Mouse (Mus musculus) adrenal gland, postnatal 14 days (tissue): ENCODE data around the gene Kcnk7. TPM values are rescaled to one million over a fixed set of nuclear protein-coding genes. Genes with fewer than 3 reads are reported as not detected.

Experiments used
- DNase-seq: peaks from one replicate; pipeline ENCODE4 v3.0.0; 2021; ENCODE audit warnings: mixed read lengths
- total RNA-seq: library from RNA; stranded (reverse); gene quantifications from 2 replicates; pipeline ENCODE4 v1.2.3, GENCODE M21; 2021

Kcnk7 gene
- total RNA-seq, 1 experiment from 2014 or later: not detected

DNA sequence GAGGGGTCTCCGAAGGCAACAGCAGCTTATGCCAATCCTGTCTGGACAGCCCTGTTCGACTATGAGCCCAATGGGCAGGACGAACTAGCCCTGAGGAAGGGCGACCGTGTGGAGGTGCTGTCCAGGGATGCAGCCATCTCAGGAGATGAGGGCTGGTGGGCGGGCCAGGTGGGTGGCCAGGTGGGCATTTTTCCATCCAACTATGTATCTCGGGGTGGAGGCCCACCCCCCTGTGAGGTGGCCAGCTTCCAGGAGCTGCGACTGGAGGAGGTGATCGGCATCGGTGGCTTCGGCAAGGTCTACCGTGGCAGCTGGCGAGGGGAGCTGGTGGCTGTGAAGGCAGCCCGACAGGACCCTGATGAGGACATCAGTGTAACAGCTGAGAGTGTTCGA, 13.8 kb upstream of the Kcnk7 start:
- DNase-seq: no peak

DNA sequence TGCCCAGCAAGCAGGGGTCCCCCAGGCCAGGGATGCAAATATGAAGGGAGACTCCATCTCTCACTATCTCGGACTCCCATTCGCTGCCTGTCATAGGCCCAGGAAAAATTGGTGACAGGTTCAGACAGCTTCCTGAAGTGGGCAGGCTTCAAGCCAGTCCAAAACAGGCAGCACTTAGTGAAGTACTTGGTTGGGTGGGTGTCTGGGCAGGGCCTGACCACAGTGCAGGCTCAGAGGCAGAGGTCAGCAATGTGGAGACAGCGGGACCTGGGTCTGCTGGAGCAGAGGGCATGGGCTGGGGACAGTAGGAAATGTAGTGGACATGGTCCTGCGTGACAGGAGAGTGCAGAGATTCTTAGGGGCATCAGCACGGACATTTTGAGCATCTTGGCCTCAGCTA, 12.6 kb upstream of the Kcnk7 start:
- no peak for DNase-seq

DNA sequence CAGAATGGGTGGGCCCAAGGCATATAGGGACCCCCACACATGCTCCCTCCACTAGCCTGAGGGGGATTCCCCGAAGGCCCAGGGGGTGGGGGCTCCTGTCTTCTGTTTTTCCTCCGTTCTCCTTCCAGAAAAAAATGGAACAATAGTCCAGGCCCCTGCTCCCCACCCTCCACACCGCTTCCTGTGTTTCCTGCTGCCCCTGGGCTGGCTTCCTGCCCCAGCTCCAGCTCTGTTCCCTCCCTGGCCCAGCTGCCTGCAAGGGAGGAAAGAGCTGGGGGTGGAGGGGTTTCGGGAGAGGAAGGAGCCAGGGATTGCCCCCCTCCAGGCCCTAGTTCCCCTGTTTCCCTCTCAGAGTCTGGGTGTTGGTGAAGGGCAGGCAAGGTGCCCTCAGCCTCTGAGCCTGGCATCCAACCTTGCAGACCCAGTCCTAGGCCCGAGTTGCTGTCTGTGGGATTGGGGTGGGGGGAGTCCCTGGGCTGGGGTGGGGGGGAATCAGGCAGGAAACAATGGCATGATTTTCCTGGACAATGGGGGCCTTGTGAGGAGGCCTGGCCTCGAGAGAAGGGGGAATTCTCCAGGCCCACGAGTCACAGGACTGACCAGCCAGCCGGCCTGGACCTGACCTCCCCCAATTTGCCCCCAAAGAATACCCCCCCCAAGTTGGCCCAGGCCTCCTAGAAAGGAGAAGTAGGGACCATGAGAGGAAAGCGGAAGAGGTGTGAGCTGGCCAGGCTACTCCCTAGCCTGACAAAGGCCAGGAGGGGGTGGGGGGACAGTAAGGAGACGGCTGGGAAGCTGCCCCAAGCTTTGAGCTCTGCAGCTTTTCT, 11.9 kb upstream of the Kcnk7 start:
- DNase-seq: peak; percentile 73

DNA sequence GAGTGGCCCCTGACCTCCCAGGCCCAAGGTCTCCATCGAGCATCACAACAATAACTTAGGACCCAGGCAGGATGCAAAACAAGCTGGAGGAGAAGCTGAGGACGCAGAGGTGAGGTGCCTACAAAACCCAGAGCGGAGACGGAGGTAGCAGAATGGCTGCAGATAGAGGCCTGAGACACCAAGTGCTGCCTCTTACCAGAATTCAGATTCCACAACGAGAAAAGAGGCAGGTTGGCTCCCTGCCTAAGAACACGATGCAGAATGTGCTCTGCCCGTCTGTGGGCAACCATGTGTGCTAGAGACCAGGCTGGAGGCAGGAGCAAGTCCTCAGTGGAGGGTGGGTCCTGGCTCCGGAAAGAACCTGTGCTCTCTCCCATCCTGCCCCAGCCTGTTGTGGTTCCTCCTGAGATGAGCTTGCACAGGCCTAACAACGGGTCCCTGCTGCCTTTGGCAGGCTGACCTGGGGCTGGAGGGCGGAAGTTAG, 11.2 kb upstream of the Kcnk7 start:
- no peak for DNase-seq

DNA sequence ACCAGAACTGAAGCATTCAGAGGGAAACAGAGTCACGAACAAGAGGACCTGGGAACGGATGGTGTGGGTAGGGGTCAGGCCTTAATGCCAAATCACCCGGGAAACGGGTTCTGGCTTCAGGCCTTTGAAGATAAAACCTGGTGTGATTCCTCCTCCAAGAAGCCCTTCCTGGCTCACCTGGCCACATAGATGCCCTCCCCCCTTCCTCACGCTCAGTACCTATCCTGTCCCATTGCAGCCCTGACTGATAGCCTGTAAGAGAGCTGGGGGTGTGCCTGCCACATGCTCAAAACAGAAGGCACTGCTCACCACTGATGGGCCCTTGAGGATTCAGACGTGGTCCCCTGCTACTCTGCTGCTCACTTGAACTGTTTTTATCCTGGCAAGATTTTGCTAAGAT, 10.4 kb upstream of the Kcnk7 start:
- DNase-seq: no peak

DNA sequence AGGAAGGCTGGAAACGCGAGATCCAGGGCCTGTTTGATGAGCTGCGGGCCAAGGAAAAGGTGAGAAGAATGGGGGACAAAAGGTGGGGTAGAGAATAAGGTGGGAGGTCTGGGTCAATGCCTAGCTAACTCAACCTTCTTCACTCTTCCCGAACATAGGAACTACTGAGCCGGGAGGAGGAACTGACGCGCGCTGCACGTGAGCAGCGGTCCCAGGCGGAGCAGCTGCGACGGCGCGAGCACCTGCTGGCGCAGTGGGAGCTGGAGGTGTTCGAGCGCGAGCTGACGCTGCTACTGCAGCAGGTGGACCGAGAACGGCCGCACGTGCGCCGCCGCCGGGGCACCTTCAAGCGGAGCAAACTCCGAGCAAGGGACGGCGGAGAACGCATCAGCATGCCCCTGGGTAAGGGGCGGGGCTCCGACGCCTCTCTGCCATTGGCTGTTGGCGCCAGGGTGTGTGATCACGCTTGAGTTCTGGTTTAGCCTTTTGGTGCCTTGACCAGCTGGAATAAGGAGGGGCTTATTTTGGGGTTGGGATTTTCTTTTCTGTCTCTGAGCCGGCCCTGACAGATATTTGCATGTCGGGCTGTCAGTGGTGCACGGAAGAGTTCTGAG, 8.2 kb upstream of the Kcnk7 start:
- DNase-seq: no peak

DNA sequence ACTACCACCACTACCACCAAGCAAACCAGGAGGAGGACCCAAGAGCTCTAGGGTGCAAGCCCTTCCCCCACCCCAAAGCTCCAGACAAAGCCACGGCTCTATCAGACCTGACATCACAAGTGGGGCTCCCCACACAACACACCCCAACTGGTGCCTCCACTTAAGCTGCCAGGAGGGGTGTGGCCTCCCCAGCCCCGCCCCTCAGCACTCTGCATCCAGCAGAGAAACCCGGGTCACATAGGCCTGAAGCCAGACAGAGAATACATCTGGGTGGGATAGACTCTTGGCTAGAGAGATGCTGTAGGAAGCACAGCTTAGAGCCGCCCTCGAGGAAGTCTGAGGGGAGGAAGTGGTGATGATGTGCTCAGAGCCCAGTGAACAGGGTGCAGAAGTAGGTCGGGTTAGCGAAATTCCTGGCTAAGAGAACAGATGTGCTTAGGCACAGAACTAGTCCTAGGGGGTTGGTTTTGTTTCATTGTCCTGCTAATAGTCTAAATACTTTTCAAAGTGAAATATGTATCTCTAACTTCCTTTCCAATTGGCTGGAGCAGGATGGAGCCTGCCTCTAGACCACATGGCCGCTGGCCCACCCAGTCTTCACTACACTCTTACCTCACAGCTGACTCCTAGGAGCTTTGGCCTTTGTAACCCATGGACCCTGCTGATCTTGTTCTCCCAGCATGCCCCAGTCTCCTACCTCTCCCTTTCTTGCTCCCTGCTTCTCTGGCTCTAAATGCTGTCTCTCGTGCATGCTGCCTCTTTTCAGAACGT, 819 bp downstream of the Kcnk7 start:
- DNase-seq: peak; percentile 54

DNA sequence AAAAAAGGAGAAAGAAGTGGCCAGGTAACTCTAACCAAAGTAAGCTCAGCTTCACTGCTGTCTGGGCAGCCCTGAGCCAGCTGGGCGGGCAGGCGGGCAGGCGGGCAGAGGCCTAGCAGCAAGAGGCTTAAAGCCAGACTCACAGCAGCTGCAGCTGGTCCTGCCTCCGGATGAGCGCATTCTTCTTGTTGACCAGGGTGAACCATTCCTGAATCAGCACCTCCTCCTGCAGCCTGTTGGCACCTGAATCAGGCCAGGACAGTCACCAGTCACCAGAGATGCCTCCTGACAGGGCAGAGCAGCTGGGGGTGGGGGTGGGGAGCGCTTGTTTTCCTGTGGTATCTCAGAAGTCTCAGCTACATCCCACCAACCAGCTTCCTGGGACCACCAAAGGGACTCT, 5.9 kb downstream of the Kcnk7 start:
- peak; percentile 3 for DNase-seq

DNA sequence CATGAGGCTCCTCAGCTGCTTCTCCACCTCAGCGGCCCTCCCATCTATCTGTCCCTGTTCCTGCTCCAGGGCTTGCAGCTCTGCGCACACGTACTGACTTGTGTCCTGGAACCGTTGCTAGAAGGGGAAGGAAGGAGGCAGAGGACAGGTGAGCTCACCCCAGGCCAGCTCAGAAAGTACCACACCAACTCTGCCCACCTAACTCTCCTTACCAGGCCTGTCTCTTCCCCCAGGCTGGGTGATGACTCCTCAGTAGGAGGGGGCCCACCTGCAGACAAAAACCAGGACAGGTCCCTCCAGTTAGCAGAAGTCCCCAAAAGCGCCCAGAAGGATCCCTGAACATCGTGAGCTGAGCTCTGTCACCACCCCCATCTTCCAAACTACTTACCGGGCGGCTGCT, 6.4 kb downstream of the Kcnk7 start:
- DNase-seq: no peak

DNA sequence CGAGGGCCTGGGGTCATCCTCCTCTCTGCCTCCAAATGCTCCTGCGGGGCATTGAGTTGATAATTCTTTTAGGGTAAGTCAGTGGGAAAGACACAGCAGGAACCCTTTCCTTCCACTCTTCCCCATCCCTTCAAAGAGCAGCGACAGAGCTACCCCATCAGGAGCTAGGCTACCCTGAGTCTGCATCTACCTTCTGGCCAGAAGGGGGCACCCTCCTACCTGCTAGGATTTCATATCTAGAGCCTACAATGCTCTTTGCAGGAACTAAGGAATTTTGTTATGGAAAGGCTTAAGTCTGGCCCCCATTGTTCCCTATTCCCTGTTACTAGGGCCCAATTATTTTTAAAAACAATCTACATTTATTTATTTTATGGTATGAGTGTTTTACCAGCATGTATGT, 7.1 kb downstream of the Kcnk7 start:
- DNase-seq: peak; percentile 89

DNA sequence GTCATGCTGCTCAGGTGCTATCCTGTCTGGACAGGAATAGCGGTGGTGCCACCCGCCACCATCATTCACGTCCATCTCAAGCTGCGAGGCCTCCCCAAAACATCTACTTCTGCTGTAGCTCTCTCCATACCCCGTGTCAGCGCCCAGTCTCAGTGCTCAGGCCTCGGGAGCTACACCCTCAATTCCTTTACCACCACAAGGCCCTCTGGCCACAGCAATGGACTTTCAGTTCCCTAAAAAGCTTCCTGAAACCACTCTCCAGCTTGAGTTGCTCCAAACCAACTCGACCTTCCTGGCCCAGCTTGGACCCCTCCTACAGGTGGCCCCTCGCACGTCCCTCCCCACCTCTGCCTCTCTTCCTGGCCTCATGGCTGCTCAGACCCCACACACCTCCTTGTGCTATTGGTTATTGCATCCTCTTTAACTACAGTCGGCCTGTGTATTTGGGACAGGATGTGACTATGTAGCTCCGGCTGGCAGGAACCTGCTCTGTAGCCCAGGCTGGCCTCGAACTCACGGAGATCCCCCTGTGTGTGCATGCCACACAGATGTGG, 7.8 kb downstream of the Kcnk7 start:
- no peak for DNase-seq

DNA sequence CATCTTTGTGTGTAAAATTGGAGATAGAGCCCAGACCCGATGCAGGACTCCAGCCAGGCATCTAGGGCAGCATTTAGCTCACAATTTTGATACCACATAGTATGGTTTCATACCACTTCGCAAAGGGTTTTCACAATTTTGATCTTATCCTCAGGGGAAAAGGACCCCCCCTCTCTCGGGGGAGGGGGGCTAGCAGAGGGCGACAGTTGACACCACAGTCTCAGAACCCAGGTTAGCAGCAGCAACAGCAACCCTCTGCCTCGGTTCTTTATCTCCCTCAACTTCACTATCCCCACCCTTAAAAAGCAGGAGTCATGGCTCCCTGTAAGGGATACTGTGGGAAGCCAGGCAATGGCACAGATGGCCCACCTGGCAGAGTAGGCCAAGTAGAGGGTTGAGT, 9.1 kb downstream of the Kcnk7 start:
- no peak for DNase-seq

DNA sequence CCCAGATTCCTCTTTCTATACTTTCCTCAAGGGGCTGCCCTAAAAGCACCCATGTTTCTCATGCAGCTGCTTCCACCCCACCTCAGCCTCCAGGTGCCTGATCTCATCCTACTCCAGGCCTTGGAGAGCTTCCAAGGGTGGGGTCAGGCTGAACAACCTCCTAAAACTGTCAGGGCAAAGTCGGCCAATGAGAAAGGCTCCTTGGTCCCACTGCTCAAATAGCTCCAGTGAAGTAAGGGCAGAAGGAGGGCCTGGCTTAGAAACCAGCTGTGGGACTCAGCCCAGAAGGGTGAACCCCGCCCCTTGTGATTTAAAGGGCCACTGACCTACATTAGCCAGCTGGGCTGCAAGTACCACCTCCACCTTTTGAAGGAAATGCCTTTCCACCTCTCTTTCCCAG, 9.6 kb downstream of the Kcnk7 start:
- DNase-seq: peak; percentile 77

DNA sequence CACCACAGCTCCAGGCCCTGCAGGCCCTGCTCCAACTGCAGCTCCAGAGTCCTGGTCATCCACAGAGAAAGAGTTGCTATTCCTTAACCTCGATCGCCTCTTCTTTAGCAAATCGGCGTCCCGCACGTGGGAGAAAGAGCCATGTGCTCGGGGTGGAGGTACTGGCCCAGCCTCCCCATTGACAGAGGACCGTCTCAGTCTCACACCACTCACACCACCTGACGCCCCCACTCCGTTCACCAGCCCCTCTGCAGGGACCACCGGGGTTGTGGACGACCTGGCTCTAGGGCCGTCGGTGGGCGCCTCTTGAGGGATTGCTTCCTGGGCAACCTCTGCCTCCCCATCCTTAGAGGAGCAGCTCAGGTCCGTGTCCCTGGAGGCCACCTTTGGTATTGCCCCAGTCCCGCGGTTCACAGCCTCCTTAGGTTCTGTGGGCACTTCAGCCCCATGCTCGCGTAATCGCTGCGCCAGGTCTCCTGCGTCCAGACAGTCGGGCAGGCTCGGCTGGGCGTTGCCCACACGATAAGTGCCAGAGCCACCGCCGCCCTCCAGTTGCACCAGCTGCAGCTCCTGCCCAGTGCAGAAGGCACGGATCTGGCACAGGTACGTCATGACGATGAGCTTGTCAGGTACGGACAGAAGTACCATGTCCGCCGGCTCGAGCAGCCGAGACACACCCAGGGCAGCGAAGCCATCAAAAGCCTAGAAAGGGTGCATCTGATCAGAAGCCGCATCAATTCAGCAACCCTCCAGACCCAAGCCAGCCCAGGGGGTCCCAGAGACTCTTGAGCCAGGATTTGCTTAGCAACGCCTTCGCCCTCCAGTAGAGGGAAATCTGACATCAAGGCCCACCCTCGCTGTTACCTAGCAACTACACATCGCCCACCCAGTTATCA, 11.9 kb downstream of the Kcnk7 start:
- peak; percentile 53 for DNase-seq

DNA sequence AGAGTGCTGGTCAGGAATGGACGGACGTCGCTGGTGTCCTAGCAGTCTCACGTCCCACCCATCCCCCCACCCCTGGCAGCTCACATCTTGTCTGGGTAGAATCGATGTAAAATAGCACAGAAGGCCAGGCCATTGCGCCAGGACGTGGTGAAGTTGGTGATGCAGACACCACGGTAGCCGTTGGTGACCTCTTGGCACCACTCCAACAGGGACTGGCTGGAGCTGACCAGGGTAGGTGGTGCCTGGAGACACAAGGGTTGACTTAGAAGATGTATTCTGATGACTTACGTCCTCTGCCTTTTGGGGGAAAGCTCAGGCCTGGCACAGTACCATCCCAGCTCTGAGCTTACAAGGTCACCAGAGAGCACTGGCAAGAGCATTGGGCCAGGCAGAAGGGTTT, 12.8 kb downstream of the Kcnk7 start:
- DNase-seq: peak; percentile 61

DNA sequence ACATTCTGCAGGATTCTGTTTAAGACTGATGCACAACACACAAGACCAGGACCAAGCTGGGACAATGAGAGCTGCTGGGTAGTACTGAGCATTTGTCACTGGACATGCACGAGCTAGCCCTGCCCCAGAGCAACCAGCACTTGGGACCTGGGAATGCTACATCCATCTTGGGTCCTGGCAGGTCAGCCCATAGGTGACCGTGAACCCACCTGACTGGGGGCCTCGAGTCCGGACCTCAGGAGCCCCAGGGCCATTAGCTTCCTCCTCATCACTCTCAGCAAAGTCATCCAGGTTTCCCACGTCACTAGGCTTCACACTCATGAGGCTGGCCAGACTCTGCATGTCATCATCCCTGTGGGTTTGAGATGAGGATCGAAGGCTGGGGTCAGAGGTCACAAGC, 17.1 kb downstream of the Kcnk7 start:
- no peak for DNase-seq

DNA sequence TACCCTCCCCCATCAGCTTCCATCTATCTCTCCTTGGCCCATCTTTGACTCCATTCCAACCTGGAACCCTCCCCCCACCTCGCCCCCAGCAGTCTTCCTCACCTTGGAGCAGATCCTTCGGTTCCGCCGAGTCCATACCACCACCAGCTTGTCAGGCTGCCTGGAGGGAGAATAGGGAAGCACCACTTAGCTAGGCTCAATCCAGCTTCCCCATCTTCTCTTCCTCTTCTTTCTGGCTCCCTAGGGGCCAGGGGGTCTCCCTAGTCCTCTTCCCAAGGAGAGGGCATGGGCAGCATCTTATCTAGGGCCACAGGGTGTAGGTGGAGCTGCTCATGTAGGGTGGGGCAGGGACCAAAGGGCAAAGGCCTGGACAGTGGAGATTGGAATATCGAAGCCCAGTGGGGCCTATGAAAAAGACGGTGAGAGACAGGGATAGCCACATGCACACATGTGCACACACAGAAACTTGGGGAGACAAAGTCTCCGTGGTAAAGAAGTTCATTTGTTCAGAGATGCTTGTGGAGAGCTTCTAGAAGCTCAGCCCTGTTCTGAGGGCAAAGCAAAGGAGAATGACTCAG, 18.8 kb downstream of the Kcnk7 start:
- DNase-seq: no peak

DNA sequence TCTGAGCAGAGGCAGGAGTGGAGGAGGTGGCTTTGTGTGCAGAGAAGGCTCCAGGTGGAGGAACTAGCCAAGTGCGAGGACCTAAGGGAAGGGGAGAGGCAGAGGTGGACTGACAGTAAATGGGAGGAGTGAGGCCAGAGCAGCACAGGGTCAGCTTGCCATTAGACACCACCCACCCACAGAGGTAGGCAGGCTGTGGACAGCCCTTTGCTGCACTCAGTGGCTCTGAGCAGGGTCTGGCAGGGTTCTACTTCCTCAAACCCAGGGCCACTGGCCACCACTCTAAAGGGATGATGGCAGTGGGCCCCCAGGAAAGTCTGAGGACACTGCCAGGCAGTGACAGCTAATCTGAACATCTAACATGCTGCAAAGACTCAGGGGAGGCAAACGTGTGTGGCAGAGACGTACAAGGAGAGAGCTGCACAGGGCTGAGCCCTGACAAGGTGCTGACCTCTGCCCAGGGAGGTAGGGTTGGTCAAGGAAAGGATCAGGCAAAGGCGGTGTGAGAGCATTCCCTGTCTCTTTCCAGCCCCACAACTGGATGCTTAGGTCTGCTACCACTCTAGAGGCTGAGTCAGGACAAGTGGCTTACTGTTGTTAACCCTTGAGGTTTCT, 19.9 kb downstream of the Kcnk7 start:
- DNase-seq: no peak

DNA sequence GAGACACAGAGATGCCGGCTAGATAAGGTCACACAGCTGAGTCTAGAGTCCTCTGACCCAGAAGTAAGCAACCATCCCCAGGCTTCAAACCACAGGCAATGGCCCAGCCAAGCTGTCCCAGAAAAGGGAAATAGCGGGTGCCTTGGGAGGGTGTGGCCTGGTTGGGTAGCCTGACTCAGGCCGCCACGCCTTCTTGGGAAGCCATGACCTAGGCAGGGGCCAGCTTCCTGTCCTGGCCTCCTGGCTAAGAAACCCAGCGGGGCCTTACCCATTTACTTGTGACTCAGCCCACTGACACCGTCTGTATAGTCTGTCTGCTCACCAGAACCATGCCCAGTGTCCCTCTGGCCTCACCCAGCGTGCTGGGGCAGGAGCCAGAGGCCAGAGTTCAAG, 20.4 kb downstream of the Kcnk7 start:
- DNase-seq: peak; percentile 82

DNA sequence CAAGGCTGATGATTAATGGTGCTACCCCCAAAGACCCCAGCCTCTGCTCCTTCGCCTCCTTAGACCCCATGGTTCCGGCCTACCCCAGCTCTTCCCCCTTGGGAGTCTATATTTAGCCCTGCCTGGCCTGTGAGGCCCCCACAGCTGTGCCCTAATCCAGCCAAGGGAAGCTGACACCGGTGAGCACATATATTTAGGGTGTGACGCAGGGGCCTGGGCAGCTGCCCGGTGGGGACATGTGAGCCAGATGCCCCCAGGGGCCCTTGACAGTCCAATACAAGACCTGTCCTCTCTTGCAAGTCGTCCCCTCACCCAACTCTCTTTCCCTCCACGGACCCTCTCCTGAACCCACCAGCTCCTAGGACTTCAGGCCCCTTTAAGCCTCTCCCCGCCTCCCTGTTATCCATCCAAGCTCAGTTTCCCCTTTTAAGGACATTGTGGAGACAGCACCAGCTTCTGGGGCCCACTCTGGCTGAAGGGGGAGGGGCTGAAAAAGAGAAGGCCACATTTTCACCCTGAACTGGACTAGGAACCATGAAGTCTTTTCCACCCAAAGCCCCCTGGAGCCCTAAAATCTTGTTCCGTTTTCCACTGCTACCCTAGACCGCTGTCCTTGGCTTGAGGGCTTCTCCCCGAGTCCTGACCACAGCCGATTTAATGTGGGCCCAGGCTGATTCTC, 21.0 kb downstream of the Kcnk7 start:
- DNase-seq: peak; percentile 52
